Mouse (Mus musculus) embryonic facial prominence, embryonic 10.5 days (tissue): ENCODE data around the gene Aktip. TPM values are rescaled to one million over a fixed set of nuclear protein-coding genes. Genes with fewer than 3 reads are reported as not detected.

Experiments used
- DNase-seq: peaks from one replicate; pipeline ENCODE4 v3.0.0-alpha.2; 2017; ENCODE audit warnings: low spot score
- H3K27ac ChIP-seq: fragments of 300-500 bp; sonication (generic); replicated peaks from 2 replicates; pipeline ENCODE4 v1.5.1; 2016; ENCODE audit warnings: mild to moderate bottlenecking
- H3K27me3 ChIP-seq: fragments of 300-500 bp; sonication (generic); replicated peaks from 2 replicates; pipeline ENCODE4 v1.6.1; 2016; ENCODE audit warnings: low read depth, mild to moderate bottlenecking; ENCODE audit not compliant: poor library complexity, severe bottlenecking
- H3K36me3 ChIP-seq: fragments of 300-500 bp; sonication (generic); replicated peaks from 2 replicates; pipeline ENCODE4 v1.6.1; 2016; ENCODE audit warnings: mild to moderate bottlenecking, moderate library complexity
- H3K4me1 ChIP-seq: fragments of 300-500 bp; sonication (generic); 2 replicates; pipeline ENCODE4 v1.6.1; 2016
- H3K4me3 ChIP-seq: fragments of 300-500 bp; sonication (generic); 2 replicates; pipeline ENCODE4 v1.5.1; 2016; ENCODE audit warnings: mild to moderate bottlenecking, moderate library complexity
- H3K9me3 ChIP-seq: fragments of 300-500 bp; sonication (generic); 2 replicates; pipeline ENCODE4 v1.6.1; 2016; ENCODE audit warnings: mild to moderate bottlenecking
- WGBS: fragments of 180-500 bp; shearing (Covaris S2); methylation state at CpG from one replicate; pipeline ENCODE4 v1.1.7; 2016; 5-methylcytosine and 5-hydroxymethylcytosine counted together
- polyA plus RNA-seq: library from polyadenylated mRNA; unstranded; fragments of >200 nt; fragmentation: Nextera tagmentation; extraction: Ambion mirVana; gene quantifications from 2 replicates; pipeline ENCODE4 v1.2.1, GENCODE M21; 2016

Gene Aktip
- polyA plus RNA-seq, 1 experiment from 2014 or later = 60.0 TPM

DNA sequence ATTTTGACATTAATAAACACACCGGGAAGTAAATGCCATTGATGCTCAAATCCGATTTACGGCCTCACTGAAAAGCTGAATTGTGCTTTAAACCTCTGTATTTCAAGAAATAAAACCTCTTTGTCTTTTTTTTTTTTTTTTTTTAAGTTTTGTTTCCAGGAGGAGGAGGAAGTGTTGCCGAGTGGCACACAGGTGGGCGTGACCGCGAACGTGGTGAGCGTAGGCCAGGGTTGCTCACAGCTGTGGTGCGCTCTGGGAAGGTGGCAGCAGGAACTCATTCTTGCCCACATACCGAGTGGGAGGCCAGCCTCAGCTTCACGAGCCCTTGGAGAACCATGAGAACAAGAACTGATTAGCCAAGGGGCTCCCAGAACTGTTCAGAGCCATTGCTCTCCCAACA is 13.4 kb downstream of the Aktip start:
- peaks cover 32% of the 10 kb centered on the region for H3K27me3 ChIP-seq
- H3K4me3 ChIP-seq = no peak overlapping the region
- WGBS = 87% methylated on average over 12 of the region's 12 CpGs
- no peak for DNase-seq
- H3K27ac ChIP-seq = no peak overlapping the region
- no peaks in the 10 kb centered on the region; the same call in 1 of the 2 replicates for H3K9me3 ChIP-seq
- no peaks in the 10 kb centered on the region for H3K36me3 ChIP-seq
- peaks cover 16% of the 10 kb centered on the region for H3K4me1 ChIP-seq

DNA sequence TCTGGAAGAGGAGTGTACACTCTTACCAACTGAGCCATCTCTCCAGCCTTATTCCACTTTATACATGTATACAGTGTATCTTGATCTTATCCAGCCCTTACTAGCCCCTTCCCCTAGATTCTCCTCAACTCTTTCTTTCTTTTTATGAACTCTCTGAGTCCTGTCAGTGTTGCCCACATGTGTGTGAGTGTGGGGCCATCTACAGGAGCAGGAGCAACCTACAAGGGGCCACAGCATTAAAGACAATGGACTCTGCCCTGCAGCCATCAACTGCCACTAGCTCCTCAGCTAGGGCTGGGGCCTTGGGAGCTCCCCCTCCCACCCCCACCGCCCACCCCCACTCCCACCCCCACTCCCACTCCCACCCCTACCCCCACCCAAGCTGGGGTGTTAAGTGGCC is 22.1 kb downstream of the Aktip start:
- Histone ChIP-seq H3K4me3 (no peak overlapping the region), H3K9me3 (no peaks in the 10 kb centered on the region), H3K4me1 (no peaks in the 10 kb centered on the region), H3K27ac (no peak overlapping the region), H3K27me3 (peaks cover 7% of the 10 kb centered on the region; the same call in 1 of the 2 replicates), H3K36me3 (no peaks in the 10 kb centered on the region)
- no peak for DNase-seq
- WGBS = 33% methylated on average over 1 of the region's 1 CpGs

DNA sequence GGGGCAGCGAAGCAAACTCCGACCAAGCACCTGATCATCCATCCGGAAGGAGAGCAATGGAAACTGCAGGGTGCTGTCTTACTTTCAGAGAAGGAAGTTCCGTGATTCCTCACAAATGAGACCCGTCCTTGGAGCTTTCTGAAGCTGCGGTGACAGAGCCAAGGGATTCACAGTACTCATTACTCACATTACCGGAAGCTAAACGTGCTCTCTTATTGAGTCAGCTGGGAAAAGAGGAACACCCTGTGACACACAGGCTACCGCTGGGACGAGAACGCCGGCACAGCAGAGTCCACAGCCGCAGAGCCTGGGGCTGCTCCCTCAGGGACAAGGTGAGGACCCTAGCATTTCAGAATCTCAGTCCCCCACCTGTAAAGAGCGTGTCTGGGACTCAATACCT is 23.6 kb downstream of the Aktip start:
- no peak overlapping the region for H3K27ac ChIP-seq
- no peak for DNase-seq
- peaks cover 8% of the 10 kb centered on the region for H3K4me1 ChIP-seq
- no peaks in the 10 kb centered on the region for H3K36me3 ChIP-seq
- peaks cover 7% of the 10 kb centered on the region; the same call in 1 of the 2 replicates for H3K27me3 ChIP-seq
- H3K9me3 ChIP-seq = no peaks in the 10 kb centered on the region
- H3K4me3 ChIP-seq = no peak overlapping the region
- 80% methylated on average over 14 of the region's 14 CpGs for WGBS

DNA sequence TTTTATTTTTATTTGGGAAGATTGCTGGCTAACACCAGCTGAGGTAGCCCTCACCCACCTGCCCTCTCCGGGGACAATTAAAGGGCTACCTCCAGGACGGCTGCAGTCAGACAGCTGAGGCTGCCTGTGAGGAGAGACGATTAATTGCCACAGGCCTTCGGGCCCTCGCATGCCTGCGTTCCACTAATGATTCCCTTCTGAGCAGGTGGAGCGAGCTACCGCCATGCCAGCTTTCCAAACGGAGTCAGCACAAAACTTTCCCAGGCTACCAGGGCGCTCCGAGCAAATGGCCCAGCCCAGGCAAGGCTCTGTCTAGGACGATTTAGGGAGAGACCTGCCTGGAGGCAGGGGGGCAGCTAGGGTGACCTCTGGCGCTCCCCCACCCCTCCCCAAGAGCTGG is 28.2 kb downstream of the Aktip start:
- peaks cover 21% of the 10 kb centered on the region for H3K4me1 ChIP-seq
- no peaks in the 10 kb centered on the region for H3K36me3 ChIP-seq
- H3K4me3 ChIP-seq = no peak overlapping the region
- H3K9me3 ChIP-seq = no peaks in the 10 kb centered on the region
- H3K27ac ChIP-seq = no peak overlapping the region
- peak; percentile 42 for DNase-seq
- peaks cover 7% of the 10 kb centered on the region; the same call in 1 of the 2 replicates for H3K27me3 ChIP-seq
- 55% methylated on average over 13 of the region's 13 CpGs for WGBS

DNA sequence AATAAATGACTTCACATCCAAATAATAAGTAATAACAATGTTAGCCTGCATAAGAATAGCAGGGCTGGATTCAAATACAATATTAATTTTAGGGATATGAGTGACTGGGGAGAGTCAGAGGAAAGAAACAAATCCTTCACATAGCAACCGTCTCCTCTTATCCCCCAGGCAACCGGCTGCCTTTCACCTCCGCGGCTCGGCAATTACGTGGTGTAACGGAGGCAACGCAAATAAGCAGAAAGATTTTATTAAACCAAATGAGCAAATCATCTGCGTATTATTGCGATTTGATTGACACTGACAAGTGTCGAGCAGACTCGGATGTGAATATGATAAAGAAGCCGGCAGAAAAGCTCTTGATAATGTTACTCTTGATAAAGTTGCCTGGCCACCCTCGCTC is 28.9 kb downstream of the Aktip start:
- WGBS = 73% methylated on average over 14 of the region's 14 CpGs
- H3K4me3 ChIP-seq = no peak overlapping the region
- peaks cover 21% of the 10 kb centered on the region for H3K4me1 ChIP-seq
- no peak for DNase-seq
- peaks cover 7% of the 10 kb centered on the region; the same call in 1 of the 2 replicates for H3K27me3 ChIP-seq
- no peak overlapping the region for H3K27ac ChIP-seq
- no peaks in the 10 kb centered on the region for H3K9me3 ChIP-seq
- H3K36me3 ChIP-seq = no peaks in the 10 kb centered on the region

DNA sequence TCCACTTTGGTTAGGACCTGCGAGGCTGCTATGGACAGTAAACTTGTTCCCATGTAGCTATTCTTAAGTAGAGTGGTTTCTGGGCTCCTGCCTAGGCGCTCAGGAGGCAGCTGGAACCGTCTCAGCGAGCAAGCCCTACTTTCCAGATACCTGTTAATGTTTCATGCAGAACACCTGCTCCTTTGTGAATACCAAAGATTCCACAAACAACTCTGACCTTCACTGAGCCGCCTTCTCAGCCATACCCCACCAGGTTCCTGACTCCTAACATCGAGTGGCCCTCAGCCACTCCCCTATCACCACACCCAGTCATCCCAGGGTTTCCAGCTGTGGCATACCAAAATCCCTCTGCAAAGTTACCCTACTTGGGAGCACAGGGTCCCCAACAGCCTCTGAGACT is 29.6 kb downstream of the Aktip start:
- Histone ChIP-seq H3K27ac (no peak overlapping the region), H3K4me3 (no peak overlapping the region), H3K36me3 (no peaks in the 10 kb centered on the region), H3K4me1 (peaks cover 21% of the 10 kb centered on the region), H3K27me3 (peaks cover 7% of the 10 kb centered on the region; the same call in 1 of the 2 replicates), H3K9me3 (no peaks in the 10 kb centered on the region)
- WGBS = 81% methylated on average over 6 of the region's 6 CpGs
- no peak for DNase-seq

GRCm38 (mm10) chr8:91159959-91160800 is 39.6 kb downstream of the Aktip start:
- H3K4me1 ChIP-seq = peaks cover 13% of the 10 kb centered on the region
- 56% methylated on average over 15 of the region's 15 CpGs for WGBS
- no peak overlapping the region for H3K27ac ChIP-seq
- H3K4me3 ChIP-seq = no peak overlapping the region
- no peak for DNase-seq
- H3K27me3 ChIP-seq = no peaks in the 10 kb centered on the region
- H3K9me3 ChIP-seq = 0 out of 2 replicates have a peak, but pooled peaks cover 3% of the 10 kb centered on the region
- no peaks in the 10 kb centered on the region for H3K36me3 ChIP-seq

DNA sequence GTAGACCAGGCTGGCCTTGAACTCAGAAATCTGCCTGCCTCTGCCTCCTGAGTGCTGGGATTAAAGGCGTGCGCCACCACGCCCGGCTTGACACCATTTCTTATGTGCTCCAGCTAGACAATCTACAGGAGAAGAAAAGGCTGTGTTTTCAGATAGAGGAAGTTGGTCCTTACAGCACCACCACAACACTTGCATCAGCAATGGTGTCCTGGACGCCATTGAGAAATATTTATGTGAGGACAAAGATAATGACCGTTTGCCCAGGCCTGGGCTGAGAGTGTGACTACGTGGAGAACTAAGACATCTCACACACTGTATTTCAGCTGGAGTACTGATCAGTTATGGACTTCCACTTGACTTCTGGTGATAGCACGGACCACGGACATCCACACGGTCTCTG is 41.2 kb downstream of the Aktip start:
- H3K27me3 ChIP-seq = no peaks in the 10 kb centered on the region
- peaks cover 13% of the 10 kb centered on the region for H3K4me1 ChIP-seq
- 93% methylated on average over 10 of the region's 10 CpGs for WGBS
- peaks cover 5% of the 10 kb centered on the region; the same call in 1 of the 2 replicates for H3K9me3 ChIP-seq
- H3K4me3 ChIP-seq = no peak overlapping the region
- no peaks in the 10 kb centered on the region for H3K36me3 ChIP-seq
- no peak for DNase-seq
- H3K27ac ChIP-seq = no peak overlapping the region

- Histone ChIP-seq H3K4me1 (peaks cover 2% of the 10 kb centered on the region), H3K27ac (no peak overlapping the region), H3K9me3 (peaks cover 5% of the 10 kb centered on the region; the same call in 1 of the 2 replicates), H3K36me3 (no peaks in the 10 kb centered on the region), H3K4me3 (no peak overlapping the region), H3K27me3 (no peaks in the 10 kb centered on the region)
- 42% methylated on average over 6 of the region's 6 CpGs for WGBS
- DNase-seq = no peak
Observed at GRCm38 (mm10) chr8:91154564-91154963, 45.2 kb downstream of the Aktip start.

- Histone ChIP-seq H3K36me3 (no peaks in the 10 kb centered on the region), H3K27ac (no peak overlapping the region), H3K9me3 (peaks cover 5% of the 10 kb centered on the region; the same call in 1 of the 2 replicates), H3K4me3 (no peak overlapping the region), H3K27me3 (no peaks in the 10 kb centered on the region), H3K4me1 (no peaks in the 10 kb centered on the region)
- DNase-seq = no peak
- 74% methylated on average over 3 of the region's 3 CpGs for WGBS
Observed at GRCm38 (mm10) chr8:91153831-91154230, 45.9 kb downstream of the Aktip start.

DNA sequence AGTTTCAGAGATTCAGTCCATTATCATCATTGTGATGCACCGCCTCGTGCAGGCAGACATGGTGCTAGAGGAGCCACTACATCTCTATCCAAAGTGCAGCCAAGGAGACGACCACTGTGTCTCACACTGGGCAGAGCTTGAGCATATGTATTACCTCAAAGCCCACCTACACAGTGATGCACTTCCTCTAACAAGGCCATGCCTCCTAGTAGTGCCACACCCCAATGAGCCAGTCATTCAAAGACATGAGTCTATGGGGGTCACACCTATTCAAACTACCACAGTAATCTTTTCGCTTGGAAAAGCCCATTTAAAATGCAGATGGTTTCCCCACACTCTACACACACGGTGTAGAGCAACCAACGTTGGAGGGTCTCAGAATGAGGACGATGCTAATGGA is 48.2 kb downstream of the Aktip start:
- H3K36me3 ChIP-seq = no peaks in the 10 kb centered on the region
- no peaks in the 10 kb centered on the region for H3K27me3 ChIP-seq
- peaks cover 5% of the 10 kb centered on the region; the same call in 1 of the 2 replicates for H3K9me3 ChIP-seq
- DNase-seq = no peak
- 88% methylated on average over 7 of the region's 7 CpGs for WGBS
- no peak overlapping the region for H3K27ac ChIP-seq
- no peak overlapping the region for H3K4me3 ChIP-seq
- no peaks in the 10 kb centered on the region for H3K4me1 ChIP-seq

DNA sequence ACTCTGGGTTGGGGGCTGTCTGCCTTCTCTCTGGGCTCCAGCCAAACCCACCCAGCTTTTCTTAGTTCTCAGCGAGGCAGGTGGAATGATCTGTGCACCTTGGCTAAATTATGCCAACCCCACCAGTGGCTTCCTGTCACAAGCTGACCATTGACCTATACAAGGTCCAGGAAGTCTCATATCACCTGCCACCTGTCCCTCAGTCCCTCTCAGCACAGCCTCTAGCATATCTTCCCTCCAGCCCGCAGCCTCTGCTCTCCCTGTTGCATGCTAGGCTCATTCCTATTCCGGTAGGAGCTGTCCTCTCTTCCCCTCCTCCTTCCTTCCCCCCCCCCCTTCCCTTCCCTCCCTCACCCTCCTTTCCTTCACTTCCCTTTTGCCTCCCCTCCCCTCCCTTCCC is 50.5 kb downstream of the Aktip start:
- no peaks in the 10 kb centered on the region for H3K4me1 ChIP-seq
- H3K4me3 ChIP-seq = no peak overlapping the region
- H3K9me3 ChIP-seq = peaks cover 2% of the 10 kb centered on the region; the same call in 1 of the 2 replicates
- no peak for DNase-seq
- WGBS = 73% methylated on average over 3 of the region's 3 CpGs
- no peak overlapping the region for H3K27ac ChIP-seq
- H3K36me3 ChIP-seq = no peaks in the 10 kb centered on the region
- no peaks in the 10 kb centered on the region for H3K27me3 ChIP-seq

GRCm38 (mm10) chr8:91148643-91149178 is 51.1 kb downstream of the Aktip start:
- H3K27me3 ChIP-seq = no peaks in the 10 kb centered on the region
- WGBS = 84% methylated on average over 15 of the region's 15 CpGs
- no peaks in the 10 kb centered on the region for H3K9me3 ChIP-seq

More at GRCm38 (mm10) chr8:91148643-91149178, 51.1 kb downstream of the Aktip start:
- Histone ChIP-seq H3K4me1 (no peaks in the 10 kb centered on the region), H3K4me3 (no peak overlapping the region), H3K27ac (no peak overlapping the region), H3K36me3 (no peaks in the 10 kb centered on the region)
- DNase-seq = no peak
